Mouse (Mus musculus) neural tube, embryonic 14.5 days (tissue): ENCODE measurements around the gene Lrrc49. TPM values are rescaled to one million over a fixed set of nuclear protein-coding genes. Genes with fewer than 3 reads are reported as not detected.

Experiments used
- ATAC-seq: fragments of 200-750 bp; cut with Nextera tagmentation; 2 replicates; pipeline ENCODE4 v1.8.0; 2017; ENCODE audit warnings: low read depth, mild to moderate bottlenecking, moderate TSS enrichment, moderate library complexity
- H3K27ac ChIP-seq: fragments of 300-500 bp; sonication (generic); 2 replicates; pipeline ENCODE4 v1.5.1; 2014; ENCODE audit warnings: low read depth, mild to moderate bottlenecking, control low read depth, low read length, moderate library complexity, mixed read lengths
- H3K27me3 ChIP-seq: fragments of 300-500 bp; sonication (generic); 2 replicates; pipeline ENCODE4 v1.6.1; 2014; ENCODE audit warnings: low read length; ENCODE audit not compliant: control insufficient read depth, insufficient read depth
- H3K36me3 ChIP-seq: fragments of 300-500 bp; sonication (generic); 2 replicates; pipeline ENCODE4 v1.6.1; 2014; ENCODE audit warnings: low read length, mixed read lengths; ENCODE audit not compliant: control insufficient read depth, insufficient read depth
- H3K4me1 ChIP-seq: fragments of 300-500 bp; sonication (generic); 2 replicates; pipeline ENCODE4 v1.6.1; 2014; ENCODE audit warnings: low read length; ENCODE audit not compliant: control insufficient read depth, insufficient read depth
- H3K4me2 ChIP-seq: fragments of 300-500 bp; sonication (generic); 2 replicates; pipeline ENCODE4 v1.6.1; 2014; ENCODE audit warnings: mild to moderate bottlenecking, low read depth, low read length, control low read depth
- H3K4me3 ChIP-seq: fragments of 300-500 bp; sonication (generic); 2 replicates; pipeline ENCODE4 v1.5.1; 2014; ENCODE audit warnings: low read depth, low read length, control low read depth, mixed read lengths
- H3K9ac ChIP-seq: fragments of 300-500 bp; sonication (generic); replicated peaks from 2 replicates; pipeline ENCODE4 v1.6.1; 2014; ENCODE audit warnings: low read depth, mild to moderate bottlenecking, control low read depth, low read length, mixed read lengths
- H3K9me3 ChIP-seq: fragments of 300-500 bp; sonication (generic); 2 replicates; pipeline ENCODE4 v1.6.1; 2016; ENCODE audit warnings: low read length; ENCODE audit not compliant: control insufficient read depth
- WGBS: fragments of 180-500 bp; shearing (Covaris S2); extraction: QIAGEN DNeasy Blood & Tissue Kit; methylation state at CpG from one replicate; pipeline ENCODE4 v1.1.7; 2014; 5-methylcytosine and 5-hydroxymethylcytosine counted together
- polyA plus RNA-seq: library from polyadenylated mRNA; unstranded; fragments of >200 nt; fragmentation: Nextera tagmentation; extraction: Ambion mirVana; gene quantifications from 2 replicates; pipeline ENCODE4 v1.2.1, GENCODE M21; 2014

The Lrrc49 gene
- polyA plus RNA-seq, 1 experiment from 2014 or later: 91.0 TPM

GRCm38 (mm10) chr9:60687415-60687814, 543 bp downstream of the Lrrc49 start:
- Histone ChIP-seq H3K9me3 (no peaks in the 10 kb centered on the region), H3K4me1 (0 out of 2 replicates have a peak, but pooled peaks cover 7% of the 10 kb centered on the region), H3K36me3 (peaks cover 11% of the 10 kb centered on the region), H3K4me3 (peak overlapping the region; percentile 47), H3K27ac (peak overlapping the region; percentile 96), H3K4me2 (peak overlapping the region; percentile 52), H3K9ac (peak overlapping the region; percentile 60), H3K27me3 (no peaks in the 10 kb centered on the region)
- peak; percentile 68 for ATAC-seq
- 1% methylated on average over 7 of the region's 7 CpGs for WGBS

GRCm38 (mm10) chr9:60682753-60683152, 5.2 kb downstream of the Lrrc49 start:
- 96% methylated on average over 4 of the region's 4 CpGs for WGBS
- no peak overlapping the region for H3K9ac ChIP-seq
- no peak overlapping the region for H3K4me2 ChIP-seq
- H3K27ac ChIP-seq: no peak overlapping the region
- no peaks in the 10 kb centered on the region for H3K9me3 ChIP-seq
- H3K36me3 ChIP-seq: peaks cover 38% of the 10 kb centered on the region
- no peak for ATAC-seq
- no peak overlapping the region for H3K4me3 ChIP-seq
- no peaks in the 10 kb centered on the region for H3K27me3 ChIP-seq
- 0 out of 2 replicates have a peak, but pooled peaks cover 7% of the 10 kb centered on the region for H3K4me1 ChIP-seq

GRCm38 (mm10) chr9:60681005-60681404, 7.0 kb downstream of the Lrrc49 start:
- 0 out of 2 replicates have a peak, but pooled peaks cover 1% of the 10 kb centered on the region for H3K4me1 ChIP-seq
- WGBS: 91% methylated on average over 3 of the region's 3 CpGs
- H3K36me3 ChIP-seq: peaks cover 51% of the 10 kb centered on the region
- no peaks in the 10 kb centered on the region for H3K9me3 ChIP-seq
- H3K9ac ChIP-seq: no peak overlapping the region
- no peak overlapping the region for H3K4me3 ChIP-seq
- H3K27me3 ChIP-seq: no peaks in the 10 kb centered on the region
- no peak for ATAC-seq
- no peak overlapping the region for H3K4me2 ChIP-seq
- no peak overlapping the region for H3K27ac ChIP-seq

- Histone ChIP-seq H3K27ac (no peak overlapping the region), H3K27me3 (no peaks in the 10 kb centered on the region), H3K4me3 (no peak overlapping the region), H3K36me3 (peaks cover 44% of the 10 kb centered on the region), H3K9ac (no peak overlapping the region), H3K9me3 (no peaks in the 10 kb centered on the region), H3K4me2 (no peak overlapping the region), H3K4me1 (no peaks in the 10 kb centered on the region)
- ATAC-seq: no peak
- WGBS: 82% methylated on average over 5 of the region's 5 CpGs
These were observed 9.0 kb downstream of the Lrrc49 start for GRCm38 (mm10) chr9:60678913-60679312.

- Histone ChIP-seq H3K36me3 (peaks cover 48% of the 10 kb centered on the region), H3K9me3 (no peaks in the 10 kb centered on the region), H3K4me2 (no peak overlapping the region), H3K9ac (no peak overlapping the region), H3K4me1 (no peaks in the 10 kb centered on the region), H3K27ac (no peak overlapping the region), H3K4me3 (no peak overlapping the region), H3K27me3 (no peaks in the 10 kb centered on the region)
- no peak for ATAC-seq
- 96% methylated on average over 4 of the region's 4 CpGs for WGBS
These were observed 11.5 kb downstream of the Lrrc49 start for GRCm38 (mm10) chr9:60676429-60676828.

- peaks cover 44% of the 10 kb centered on the region for H3K36me3 ChIP-seq
- no peak for ATAC-seq
- H3K27me3 ChIP-seq: no peaks in the 10 kb centered on the region
These were observed 13.2 kb downstream of the Lrrc49 start for GRCm38 (mm10) chr9:60674780-60675179.

GRCm38 (mm10) chr9:60672568-60672967, 15.4 kb downstream of the Lrrc49 start:
- no peaks in the 10 kb centered on the region for H3K27me3 ChIP-seq
- H3K4me2 ChIP-seq: no peak overlapping the region
- no peaks in the 10 kb centered on the region for H3K4me1 ChIP-seq
- H3K4me3 ChIP-seq: no peak overlapping the region
- 98% methylated on average over 6 of the region's 6 CpGs for WGBS
- no peak overlapping the region for H3K27ac ChIP-seq
- H3K36me3 ChIP-seq: peaks cover 44% of the 10 kb centered on the region
- no peaks in the 10 kb centered on the region for H3K9me3 ChIP-seq
- H3K9ac ChIP-seq: no peak overlapping the region
- no peak for ATAC-seq

More at GRCm38 (mm10) chr9:60674780-60675179, 13.2 kb downstream of the Lrrc49 start:
- Histone ChIP-seq H3K4me3 (no peak overlapping the region), H3K9me3 (no peaks in the 10 kb centered on the region), H3K4me1 (no peaks in the 10 kb centered on the region), H3K9ac (no peak overlapping the region), H3K27ac (no peak overlapping the region), H3K4me2 (no peak overlapping the region)

- no peak overlapping the region for H3K4me3 ChIP-seq
- H3K9ac ChIP-seq: no peak overlapping the region
- H3K4me1 ChIP-seq: no peaks in the 10 kb centered on the region
- H3K27me3 ChIP-seq: no peaks in the 10 kb centered on the region
- ATAC-seq: no peak
- no peak overlapping the region for H3K4me2 ChIP-seq
- no peak overlapping the region for H3K27ac ChIP-seq
- WGBS: 77% methylated on average over 6 of the region's 6 CpGs
- H3K9me3 ChIP-seq: no peaks in the 10 kb centered on the region
- peaks cover 47% of the 10 kb centered on the region for H3K36me3 ChIP-seq
These were observed 19.1 kb downstream of the Lrrc49 start for GRCm38 (mm10) chr9:60668886-60669285.

GRCm38 (mm10) chr9:60665535-60665934, 22.4 kb downstream of the Lrrc49 start:
- Histone ChIP-seq H3K9ac (no peak overlapping the region), H3K4me3 (no peak overlapping the region), H3K27ac (no peak overlapping the region), H3K9me3 (no peaks in the 10 kb centered on the region), H3K36me3 (peaks cover 33% of the 10 kb centered on the region), H3K27me3 (no peaks in the 10 kb centered on the region), H3K4me1 (no peaks in the 10 kb centered on the region), H3K4me2 (no peak overlapping the region)
- no peak for ATAC-seq
- WGBS: 96% methylated on average over 3 of the region's 3 CpGs
